Mouse (Mus musculus): ENCODE results near the gene Tshz3. TPM values are rescaled to one million over a fixed set of nuclear protein-coding genes. Genes with fewer than 3 reads are reported as not detected.

The Tshz3 gene
- total RNA-seq (2014; fragmentation: Nextera tagmentation) (not detected in 2 replicates), total RNA-seq (2017) (not detected in 2 replicates), polyA plus RNA-seq (2012) (not detected in 2 replicates)

DNA sequence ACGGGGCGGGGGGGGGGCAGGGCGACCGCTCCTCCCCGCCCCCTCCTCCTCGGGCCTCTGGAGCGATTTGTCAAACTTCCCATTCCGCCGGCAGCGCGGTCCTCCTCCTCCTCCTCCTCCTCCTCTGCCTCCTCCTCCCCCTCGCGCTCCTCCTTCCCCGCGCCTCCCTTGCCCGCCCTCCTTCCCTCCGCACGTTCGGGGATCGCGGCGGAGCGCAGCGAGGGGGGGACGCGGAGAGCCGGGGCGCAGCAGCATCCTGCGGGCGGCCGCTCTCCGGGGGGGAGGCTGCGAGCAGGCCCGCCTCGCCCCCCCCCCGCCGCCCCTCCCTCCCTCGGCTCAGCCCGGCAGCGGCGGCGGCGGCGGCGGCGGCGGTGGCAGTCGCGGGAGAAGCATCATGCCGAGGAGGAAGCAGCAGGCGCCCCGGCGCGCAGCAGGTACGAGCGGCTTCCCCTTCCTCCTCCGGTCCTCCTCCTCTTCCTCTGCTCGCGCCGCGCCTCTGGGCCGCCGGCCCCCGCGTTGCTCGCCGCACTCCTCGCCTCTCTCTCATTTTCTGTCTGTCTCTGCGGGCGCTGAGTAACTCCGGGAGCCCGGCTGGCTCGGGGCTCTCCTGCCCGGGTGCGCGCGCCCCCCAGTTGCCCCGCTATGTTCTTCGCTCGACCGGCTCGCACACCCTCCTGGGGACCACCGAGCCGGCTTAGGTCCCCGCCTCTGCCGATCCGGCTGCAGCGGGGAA, at the start of gene Tshz3:
TSS of gene Tshz3 (plus strand) at position 263 of the 733 bp plus-strand sequence.
- Histone ChIP-seq H3K4me3 (ENCODE audit: low read depth, low read length) (no peak within 1 kb of the TSS; the same call in 1 of the 2 replicates), H3K27me3 (ENCODE audit: insufficient read depth, low read length) (peaks cover 6% of the 10 kb centered on the region; the same call in 1 of the 2 replicates), H3K4me1 (ENCODE audit: insufficient read depth, low read depth, low read length) (no peaks in the 10 kb centered on the region), H3K9me3 (replicated peaks) (peaks cover 74% of the 10 kb centered on the region), H3K36me3 (replicated peaks) (no peaks in the 10 kb centered on the region)
- no peak for ATAC-seq (ENCODE audit: extremely low read depth, insufficient number of reproducible peaks, low FRiP score, poor library complexity, severe bottlenecking)
- no peak for DNase-seq (ENCODE audit: low spot score)
- TF ChIP-seq TAL1 (conservative IDR thresholded peaks at IDR 0.05; ENCODE audit: low read depth, low read length): no peak
- no peak for TF ChIP-seq GATA1 (IDR thresholded peaks at IDR 0.05; ENCODE audit: borderline replicate concordance, low read length)
- no peak for TF ChIP-seq CTCF (IDR thresholded peaks at IDR 0.05; ENCODE audit: low read depth, low read length)
- no peak for TF ChIP-seq POLR2AphosphoS5 (IDR thresholded peaks at IDR 0.05; ENCODE audit: insufficient replicate concordance, low read depth, low read length)
- no peak for TF ChIP-seq GATA2 (IDR thresholded peaks at IDR 0.05; ENCODE audit: borderline replicate concordance, low read depth, low read length)

DNA sequence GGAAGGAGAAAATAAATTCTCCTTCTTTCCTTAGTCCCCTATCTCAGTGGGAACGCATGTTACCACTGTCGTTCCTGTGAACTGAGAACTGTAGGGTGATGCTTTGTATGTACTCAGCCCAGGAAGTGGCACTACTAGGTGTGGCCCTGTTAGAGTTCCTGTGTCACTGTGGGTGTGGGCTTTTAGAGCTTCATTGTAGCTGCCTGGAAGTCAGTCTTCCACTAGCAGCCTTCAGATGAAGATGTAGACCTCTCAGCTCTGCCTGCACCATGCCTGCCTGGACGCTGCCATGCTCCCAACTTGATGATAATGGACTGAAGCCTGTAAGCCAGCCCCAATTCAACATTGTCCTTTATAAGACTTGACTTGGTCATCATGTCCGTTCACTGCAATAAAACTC, 42.0 kb upstream of the Tshz3 start:
- Histone ChIP-seq H3K4me1 (ENCODE audit: insufficient read depth, low read depth, low read length) (no peaks in the 10 kb centered on the region), H3K27me3 (ENCODE audit: insufficient read depth, low read length) (no peaks in the 10 kb centered on the region), H3K36me3 (replicated peaks) (no peaks in the 10 kb centered on the region), H3K4me3 (ENCODE audit: low read depth, low read length) (no peak overlapping the region), H3K9me3 (replicated peaks) (peaks cover 68% of the 10 kb centered on the region)
- TF ChIP-seq CTCF (IDR thresholded peaks at IDR 0.05; ENCODE audit: low read depth, low read length) (no peak), POLR2AphosphoS5 (IDR thresholded peaks at IDR 0.05; ENCODE audit: insufficient replicate concordance, low read depth, low read length) (no peak)
- ATAC-seq (ENCODE audit: extremely low read depth, insufficient number of reproducible peaks, low FRiP score, poor library complexity, severe bottlenecking): no peak
- no peak for DNase-seq (ENCODE audit: low spot score)

DNA sequence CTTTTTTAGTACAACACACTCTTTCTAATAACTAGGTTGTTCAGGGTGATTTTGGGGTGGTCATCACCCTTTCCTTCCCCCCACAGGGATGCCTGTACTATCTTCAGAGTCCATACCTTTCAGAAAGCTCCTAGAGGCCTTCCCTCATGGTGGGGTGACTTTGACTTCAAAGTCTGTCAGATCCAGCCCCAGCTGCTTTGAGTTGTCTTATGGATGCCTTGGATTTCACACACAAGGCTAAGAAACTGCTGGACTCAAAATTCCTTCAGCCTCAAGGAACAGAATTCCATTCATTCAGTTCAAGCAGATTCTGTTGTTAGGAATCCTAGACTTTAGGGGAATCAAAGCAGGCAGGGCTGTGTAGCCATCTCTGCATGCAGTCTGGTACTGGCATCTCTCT, 41.5 kb upstream of the Tshz3 start:
- peaks cover 65% of the 10 kb centered on the region for H3K9me3 ChIP-seq (replicated peaks)
- no peaks in the 10 kb centered on the region for H3K36me3 ChIP-seq (replicated peaks)
- H3K27me3 ChIP-seq (ENCODE audit: insufficient read depth, low read length): no peaks in the 10 kb centered on the region
- no peak for TF ChIP-seq TAL1 (conservative IDR thresholded peaks at IDR 0.05; ENCODE audit: low read depth, low read length)
- TF ChIP-seq CTCF (IDR thresholded peaks at IDR 0.05; ENCODE audit: low read depth, low read length): no peak
- no peak for TF ChIP-seq POLR2AphosphoS5 (IDR thresholded peaks at IDR 0.05; ENCODE audit: insufficient replicate concordance, low read depth, low read length)
- no peak for TF ChIP-seq GATA1 (IDR thresholded peaks at IDR 0.05; ENCODE audit: borderline replicate concordance, low read length)
- TF ChIP-seq GATA2 (IDR thresholded peaks at IDR 0.05; ENCODE audit: borderline replicate concordance, low read depth, low read length): no peak
- H3K4me1 ChIP-seq (ENCODE audit: insufficient read depth, low read depth, low read length): no peaks in the 10 kb centered on the region
- ATAC-seq (ENCODE audit: extremely low read depth, insufficient number of reproducible peaks, low FRiP score, poor library complexity, severe bottlenecking): no peak
- no peak overlapping the region for H3K4me3 ChIP-seq (ENCODE audit: low read depth, low read length)
- DNase-seq (ENCODE audit: low spot score): no peak

DNA sequence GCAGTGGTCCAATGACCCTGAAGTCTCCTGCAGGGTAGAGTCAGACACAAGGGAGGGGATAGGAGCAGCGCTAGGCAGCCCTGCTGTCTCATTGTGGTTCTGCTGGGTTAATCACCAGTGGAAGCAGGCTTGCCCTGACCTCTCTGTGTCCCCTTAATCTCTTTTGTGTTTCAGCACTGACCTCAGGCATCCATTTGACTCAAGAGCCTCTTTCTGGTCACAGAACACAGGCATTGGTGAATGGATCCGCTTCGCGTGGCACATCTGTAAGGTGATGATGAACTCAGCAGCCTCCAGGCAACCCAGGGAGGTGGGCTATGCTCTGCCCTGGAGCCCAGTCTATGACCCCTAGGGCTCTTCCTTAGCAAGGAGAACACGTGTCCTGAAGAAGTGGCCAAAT, 39.6 kb upstream of the Tshz3 start:
- Histone ChIP-seq H3K4me3 (ENCODE audit: low read depth, low read length) (no peak overlapping the region), H3K4me1 (ENCODE audit: insufficient read depth, low read depth, low read length) (no peaks in the 10 kb centered on the region), H3K9me3 (replicated peaks) (peaks cover 65% of the 10 kb centered on the region), H3K27me3 (ENCODE audit: insufficient read depth, low read length) (no peaks in the 10 kb centered on the region), H3K36me3 (replicated peaks) (no peaks in the 10 kb centered on the region)
- ATAC-seq (ENCODE audit: extremely low read depth, insufficient number of reproducible peaks, low FRiP score, poor library complexity, severe bottlenecking): no peak
- no peak for DNase-seq (ENCODE audit: low spot score)
- TF ChIP-seq GATA1 (IDR thresholded peaks at IDR 0.05; ENCODE audit: borderline replicate concordance, low read length) (no peak), POLR2AphosphoS5 (IDR thresholded peaks at IDR 0.05; ENCODE audit: insufficient replicate concordance, low read depth, low read length) (no peak), GATA2 (IDR thresholded peaks at IDR 0.05; ENCODE audit: borderline replicate concordance, low read depth, low read length) (no peak), CTCF (IDR thresholded peaks at IDR 0.05; ENCODE audit: low read depth, low read length) (no peak), TAL1 (conservative IDR thresholded peaks at IDR 0.05; ENCODE audit: low read depth, low read length) (no peak)

DNA sequence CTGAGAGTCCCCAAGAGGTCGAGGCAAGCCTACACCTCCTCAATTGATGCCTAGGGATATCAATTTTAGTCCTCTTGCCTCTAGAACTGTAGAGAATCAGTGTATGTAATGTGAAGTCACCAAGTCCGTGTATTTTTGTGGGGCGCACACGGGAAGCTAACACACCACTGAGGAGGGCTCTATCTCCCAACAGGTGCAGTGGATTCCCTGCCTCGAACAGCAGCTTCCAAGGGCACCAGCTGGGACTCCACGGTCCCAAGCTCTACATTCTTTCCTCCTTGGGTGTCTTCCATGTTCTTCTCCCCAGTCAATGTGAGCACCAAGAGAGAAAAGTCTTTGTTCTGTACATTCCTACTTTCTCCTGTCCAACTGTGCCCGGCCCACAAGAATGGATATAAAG, 38.7 kb upstream of the Tshz3 start:
- H3K27me3 ChIP-seq (ENCODE audit: insufficient read depth, low read length): no peaks in the 10 kb centered on the region
- H3K9me3 ChIP-seq (replicated peaks): peaks cover 62% of the 10 kb centered on the region
- H3K4me3 ChIP-seq (ENCODE audit: low read depth, low read length): no peak overlapping the region
- DNase-seq (ENCODE audit: low spot score) (no peak), ATAC-seq (ENCODE audit: extremely low read depth, insufficient number of reproducible peaks, low FRiP score, poor library complexity, severe bottlenecking) (no peak)
- H3K4me1 ChIP-seq (ENCODE audit: insufficient read depth, low read depth, low read length): no peaks in the 10 kb centered on the region
- TF ChIP-seq POLR2AphosphoS5 (IDR thresholded peaks at IDR 0.05; ENCODE audit: insufficient replicate concordance, low read depth, low read length) (no peak), TAL1 (conservative IDR thresholded peaks at IDR 0.05; ENCODE audit: low read depth, low read length) (no peak), CTCF (IDR thresholded peaks at IDR 0.05; ENCODE audit: low read depth, low read length) (no peak), GATA2 (IDR thresholded peaks at IDR 0.05; ENCODE audit: borderline replicate concordance, low read depth, low read length) (no peak), GATA1 (IDR thresholded peaks at IDR 0.05; ENCODE audit: borderline replicate concordance, low read length) (no peak)
- H3K36me3 ChIP-seq (replicated peaks): no peaks in the 10 kb centered on the region

DNA sequence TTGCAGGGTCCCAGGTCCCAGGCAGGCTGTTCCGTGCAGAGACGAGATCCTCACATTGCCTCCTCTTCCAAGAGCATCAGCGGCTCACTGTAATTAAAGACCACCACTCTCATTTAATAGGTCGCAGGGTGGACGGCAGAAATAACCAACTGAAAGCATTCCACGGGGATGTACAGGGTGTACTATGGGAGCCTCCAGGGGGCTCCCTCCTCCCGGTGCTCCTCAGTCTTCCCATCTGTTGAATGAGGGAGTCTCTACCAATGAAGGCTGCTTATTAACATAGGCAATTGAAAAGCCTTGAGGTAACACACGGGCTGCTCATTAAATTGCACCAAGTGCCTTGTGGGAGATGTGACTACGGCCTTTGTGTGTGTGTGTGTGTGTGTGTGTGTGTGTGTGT, 37.3 kb upstream of the Tshz3 start:
- no peaks in the 10 kb centered on the region for H3K4me1 ChIP-seq (ENCODE audit: insufficient read depth, low read depth, low read length)
- peaks cover 60% of the 10 kb centered on the region for H3K9me3 ChIP-seq (replicated peaks)
- H3K4me3 ChIP-seq (ENCODE audit: low read depth, low read length): no peak overlapping the region
- H3K36me3 ChIP-seq (replicated peaks): no peaks in the 10 kb centered on the region
- TF ChIP-seq POLR2AphosphoS5 (IDR thresholded peaks at IDR 0.05; ENCODE audit: insufficient replicate concordance, low read depth, low read length) (no peak), GATA1 (IDR thresholded peaks at IDR 0.05; ENCODE audit: borderline replicate concordance, low read length) (no peak), GATA2 (IDR thresholded peaks at IDR 0.05; ENCODE audit: borderline replicate concordance, low read depth, low read length) (no peak), TAL1 (conservative IDR thresholded peaks at IDR 0.05; ENCODE audit: low read depth, low read length) (no peak), CTCF (IDR thresholded peaks at IDR 0.05; ENCODE audit: low read depth, low read length) (no peak)
- ATAC-seq (ENCODE audit: extremely low read depth, insufficient number of reproducible peaks, low FRiP score, poor library complexity, severe bottlenecking) (no peak), DNase-seq (ENCODE audit: low spot score) (no peak)
- no peaks in the 10 kb centered on the region for H3K27me3 ChIP-seq (ENCODE audit: insufficient read depth, low read length)
